Mouse (Mus musculus) MEL (cell line): Measurements from ENCODE around the gene BC052040. TPM values are rescaled to one million over a fixed set of nuclear protein-coding genes. Genes with fewer than 3 reads are reported as not detected.

Experiments
- DNase-seq: peaks from one replicate; pipeline ENCODE4 v3.0.0; 2011; ENCODE audit warnings: low read depth, low spot score
- H3K27ac ChIP-seq: 2 replicates; pipeline ENCODE4 v1.5.1; 2012; ENCODE audit warnings: low read depth, mild to moderate bottlenecking, control low read depth, low read length, moderate library complexity; ENCODE audit not compliant: control insufficient read depth
- H3K27me3 ChIP-seq, 2 experiments: fragments of 150-350 bp in 1 of 2; sonication (generic) in 1 of 2; 2 replicates each; pipeline ENCODE4 v1.6.1; 2012; ENCODE audit warnings: low read length in 2 of 2, mild to moderate bottlenecking in 2 of 2, improper control_type of control experiment in 1 of 2, moderate library complexity in 1 of 2; ENCODE audit not compliant: insufficient read depth in 2 of 2, control insufficient read depth in 1 of 2
- H3K36me3 ChIP-seq, 2 experiments: 2 replicates each; pipeline ENCODE4 v1.6.1; 2012 to 2014; ENCODE audit warnings: low read length in 2 of 2, improper control_type of control experiment in 1 of 2, inconsistent platforms in 1 of 2, mild to moderate bottlenecking in 1 of 2; ENCODE audit not compliant: insufficient read depth in 2 of 2, control insufficient read depth in 1 of 2
- H3K4me1 ChIP-seq, 2 experiments: fragments of 150-350 bp in 1 of 2; sonication (generic) in 1 of 2; 2 replicates each; pipeline ENCODE4 v1.6.1; 2012; ENCODE audit warnings: low read length in 2 of 2, improper control_type of control experiment in 1 of 2, mild to moderate bottlenecking in 1 of 2; ENCODE audit not compliant: insufficient read depth in 2 of 2, control insufficient read depth in 1 of 2
- H3K4me3 ChIP-seq, 2 experiments: fragments of 150-350 bp in 1 of 2; sonication (generic) in 1 of 2; 2 replicates each; pipeline ENCODE4 v1.5.1; 2012; ENCODE audit warnings: low read depth in 2 of 2, low read length in 2 of 2, mild to moderate bottlenecking in 2 of 2, moderate library complexity in 2 of 2, control low read depth in 1 of 2, improper control_type of control experiment in 1 of 2; ENCODE audit not compliant: control insufficient read depth in 1 of 2, insufficient read depth in 1 of 2
- H3K79me2 ChIP-seq: 2 replicates; pipeline ENCODE4 v1.6.1; 2012; ENCODE audit warnings: mild to moderate bottlenecking, low read length, moderate library complexity; ENCODE audit not compliant: control insufficient read depth, poor library complexity, insufficient read depth
- H3K9ac ChIP-seq: 2 replicates; pipeline ENCODE4 v1.6.1; 2012; ENCODE audit warnings: low read depth, mild to moderate bottlenecking, control low read depth, low read length, moderate library complexity; ENCODE audit not compliant: control insufficient read depth, poor library complexity, severe bottlenecking
- H3K9me3 ChIP-seq: fragments of 150-350 bp; sonication (generic); replicated peaks from 2 replicates; pipeline ENCODE4 v1.6.1; 2012; ENCODE audit warnings: mild to moderate bottlenecking, low read length, improper control_type of control experiment, moderate library complexity; ENCODE audit not compliant: insufficient read depth
- BHLHE40 ChIP-seq: IDR thresholded peaks from 2 replicates; pipeline ENCODE4 v1.6.1; 2012; ENCODE audit warnings: low read depth, mild to moderate bottlenecking, inconsistent platforms, low read length, improper control_type of control experiment, borderline replicate concordance
- CHD2 ChIP-seq: IDR thresholded peaks from 2 replicates; pipeline ENCODE4 v1.6.1; 2011; ENCODE audit warnings: low read length, improper control_type of control experiment
- CTCF ChIP-seq, 3 experiments: IDR thresholded peaks in 2 of 3; conservative IDR thresholded peaks in 1 of 3; 2 replicates each; pipeline ENCODE4 v1.5.1; 2011 to 2012; ENCODE audit warnings: low read length in 3 of 3, low read depth in 2 of 3, mild to moderate bottlenecking in 2 of 3, improper control_type of control experiment in 1 of 3, inconsistent platforms in 1 of 3, mixed read lengths in 1 of 3, moderate library complexity in 1 of 3; ENCODE audit not compliant: control insufficient read depth in 1 of 3, insufficient read depth in 1 of 3, poor library complexity in 1 of 3, severe bottlenecking in 1 of 3
- E2F4 ChIP-seq: IDR thresholded peaks from 2 replicates; pipeline ENCODE4 v1.6.1; 2011; ENCODE audit warnings: low read depth, low read length, improper control_type of control experiment, borderline replicate concordance
- GABPA ChIP-seq: IDR thresholded peaks from 2 replicates; pipeline ENCODE4 v1.6.1; 2012; ENCODE audit warnings: low read depth, mild to moderate bottlenecking, inconsistent platforms, low read length, improper control_type of control experiment, moderate library complexity
- GATA1 ChIP-seq: IDR thresholded peaks from 2 replicates; pipeline ENCODE4 v1.6.1; 2011; ENCODE audit warnings: low read depth, low read length, improper control_type of control experiment
- HCFC1 ChIP-seq: IDR thresholded peaks from 2 replicates; pipeline ENCODE4 v1.6.1; 2012; ENCODE audit warnings: low read depth, mild to moderate bottlenecking, inconsistent platforms, low read length, improper control_type of control experiment, moderate library complexity
- JUND ChIP-seq: IDR thresholded peaks from 2 replicates; pipeline ENCODE4 v1.6.1; 2011; ENCODE audit warnings: low read depth, mild to moderate bottlenecking, improper control_type of control experiment, low read length
- MAFK ChIP-seq: IDR thresholded peaks from 2 replicates; pipeline ENCODE4 v1.6.1; 2011; ENCODE audit warnings: low read depth, mild to moderate bottlenecking, low read length, improper control_type of control experiment, borderline replicate concordance
- MAX ChIP-seq: IDR thresholded peaks from 2 replicates; pipeline ENCODE4 v1.6.1; 2011; ENCODE audit warnings: low read length, improper control_type of control experiment
- MAZ ChIP-seq: IDR thresholded peaks from 2 replicates; pipeline ENCODE4 v1.6.1; 2012; ENCODE audit warnings: low read depth, mild to moderate bottlenecking, inconsistent platforms, low read length, improper control_type of control experiment
- MEF2A ChIP-seq: IDR thresholded peaks from 2 replicates; pipeline ENCODE4 v1.6.1; 2014; ENCODE audit warnings: low read depth, mild to moderate bottlenecking, inconsistent platforms, low read length, improper control_type of control experiment; ENCODE audit not compliant: poor library complexity, insufficient replicate concordance, severe bottlenecking; ENCODE audit errors: extremely low read depth
- MXI1 ChIP-seq: IDR thresholded peaks from 2 replicates; pipeline ENCODE4 v1.6.1; 2011; ENCODE audit warnings: mild to moderate bottlenecking, low read depth, low read length, improper control_type of control experiment
- NELFE ChIP-seq: IDR thresholded peaks from 2 replicates; pipeline ENCODE4 v1.6.1; 2011; ENCODE audit warnings: low read depth, low read length, improper control_type of control experiment
- POLR2A ChIP-seq, 2 experiments: IDR thresholded peaks; 2 replicates each; pipeline ENCODE4 v1.6.1; 2011 to 2012; ENCODE audit warnings: low read length in 2 of 2, mild to moderate bottlenecking in 2 of 2, control low read depth in 1 of 2, improper control_type of control experiment in 1 of 2, low read depth in 1 of 2, moderate library complexity in 1 of 2; ENCODE audit not compliant: control insufficient read depth in 1 of 2, insufficient read depth in 1 of 2, poor library complexity in 1 of 2
- POLR2AphosphoS5 ChIP-seq: IDR thresholded peaks from 2 replicates; pipeline ENCODE4 v1.6.1; 2012; ENCODE audit warnings: low read depth, borderline replicate concordance, mild to moderate bottlenecking, inconsistent platforms, low read length, moderate library complexity, mixed read lengths
- TBP ChIP-seq: IDR thresholded peaks from 2 replicates; pipeline ENCODE4 v1.8.0; 2011; ENCODE audit warnings: low read depth, low read length, improper control_type of control experiment
- USF2 ChIP-seq, 2 experiments: IDR thresholded peaks; 2 replicates each; pipeline ENCODE4 v1.6.1; 2011 to 2012; ENCODE audit warnings: improper control_type of control experiment in 2 of 2, low read length in 2 of 2, borderline replicate concordance in 1 of 2, inconsistent platforms in 1 of 2, low read depth in 1 of 2, mild to moderate bottlenecking in 1 of 2; ENCODE audit not compliant: insufficient read depth in 1 of 2
- ZMIZ1 ChIP-seq: IDR thresholded peaks from 2 replicates; pipeline ENCODE4 v1.6.1; 2012; ENCODE audit warnings: low read depth, mild to moderate bottlenecking, inconsistent platforms, low read length, improper control_type of control experiment, moderate library complexity
- ZNF384 ChIP-seq: IDR thresholded peaks from 2 replicates; pipeline ENCODE4 v1.6.1; 2012; ENCODE audit warnings: low read depth, mild to moderate bottlenecking, inconsistent platforms, low read length, improper control_type of control experiment
- polyA plus RNA-seq, 2 experiments: library from polyadenylated mRNA; stranded (reverse) in 1 of 2; unstranded in 1 of 2; fragments of >175 nt in 1 of 2; fragments of >200 nt in 1 of 2; gene quantifications; 2 replicates each; pipeline versions ENCODE4 v1.2.1 to v1.2.4; 2012; ENCODE audit warnings: low replicate concordance in 2 of 2, low read depth in 1 of 2; ENCODE audit not compliant: insufficient read length in 2 of 2, insufficient read depth in 1 of 2, missing spikeins in 1 of 2
- total RNA-seq: library from RNA; depleted of rRNA; stranded (reverse); fragments of 300-350 nt; gene quantifications from 2 replicates; pipeline ENCODE4 v1.2.3, GENCODE M21; 2012

Gene BC052040
- total and polyA plus RNA-seq, 3 experiments, result 5.3 to 18.2 TPM; not detected in 1

- TF ChIP-seq USF2 (IDR thresholded peaks at IDR 0.05; ENCODE audit: borderline replicate concordance in 1 of 2, insufficient read depth in 1 of 2, low read depth in 1 of 2, low read length in 2 of 2), result no peak
- no peak for TF ChIP-seq GATA1
- no peak for TF ChIP-seq HCFC1
- no peak for TF ChIP-seq POLR2AphosphoS5
- no peak for TF ChIP-seq BHLHE40
- TF ChIP-seq CHD2, result no peak
- no peak for TF ChIP-seq GABPA
- no peak for TF ChIP-seq NELFE
- no peak for TF ChIP-seq MAFK
- no peak for TF ChIP-seq CTCF (IDR thresholded peaks at IDR 0.05 in 2 of 3, conservative IDR thresholded peaks at IDR 0.05 in 1 of 3; ENCODE audit: control insufficient read depth in 1 of 3, insufficient read depth in 1 of 3, low read depth in 2 of 3, low read length in 3 of 3, poor library complexity in 1 of 3, severe bottlenecking in 1 of 3)
- Histone ChIP-seq H3K4me1 (no peaks in the 10 kb centered on the region), H3K9ac (no peak overlapping the region), H3K9me3 (no peaks in the 10 kb centered on the region), H3K27me3 (no peaks in the 10 kb centered on the region), H3K36me3 (no peaks in the 10 kb centered on the region), H3K79me2 (no peaks in the 10 kb centered on the region), H3K4me3 (no peak overlapping the region), H3K27ac (no peak overlapping the region)
- DNase-seq, result no peak
Observed at GRCm38 (mm10) chr2:115747639-115748038, 166.1 kb downstream of the BC052040 start.

GRCm38 (mm10) chr2:115751177-115751576 lies 169.7 kb downstream of the BC052040 start:
- H3K27me3 ChIP-seq, result no peaks in the 10 kb centered on the region
- H3K4me1 ChIP-seq, result peaks cover 0 to 2% of the 10 kb centered on the region in 2 experiments; a peak in 1 of 4 replicates
- H3K9ac ChIP-seq, result no peak overlapping the region

More at GRCm38 (mm10) chr2:115751177-115751576, 169.7 kb downstream of the BC052040 start:
- H3K79me2 ChIP-seq, result no peaks in the 10 kb centered on the region
- H3K27ac ChIP-seq, result no peak overlapping the region
- TF ChIP-seq MAZ (no peak), MXI1 (no peak), E2F4 (no peak), TBP (no peak), ZNF384 (no peak), USF2 (IDR thresholded peaks at IDR 0.05; ENCODE audit: borderline replicate concordance in 1 of 2, insufficient read depth in 1 of 2, low read depth in 1 of 2, low read length in 2 of 2) (no peak), ZMIZ1 (no peak), GABPA (no peak), MEF2A (no peak), MAX (no peak), JUND (no peak), POLR2A (IDR thresholded peaks at IDR 0.05; ENCODE audit: control insufficient read depth in 1 of 2, insufficient read depth in 1 of 2, low read depth in 1 of 2, low read length in 2 of 2, poor library complexity in 1 of 2) (no peak), HCFC1 (no peak)
- DNase-seq, result no peak
- H3K4me3 ChIP-seq, result no peak overlapping the region
- no peaks in the 10 kb centered on the region for H3K9me3 ChIP-seq
- H3K36me3 ChIP-seq, result no peaks in the 10 kb centered on the region
